Mouse (Mus musculus) forebrain, embryonic 16.5 days (tissue): ENCODE results near the gene Gmds. TPM values are rescaled to one million over a fixed set of nuclear protein-coding genes. Genes with fewer than 3 reads are reported as not detected.

Experiments used
- ATAC-seq: fragments of 200-750 bp; cut with Nextera tagmentation; 2 replicates; pipeline ENCODE4 v1.8.0; 2017; ENCODE audit warnings: mild to moderate bottlenecking, moderate library complexity
- H3K27ac ChIP-seq: fragments of 300-500 bp; sonication (generic); 2 replicates; pipeline ENCODE4 v1.5.1; 2014; ENCODE audit warnings: low read length, control low read depth
- H3K27me3 ChIP-seq: fragments of 300-500 bp; sonication (generic); replicated peaks from 2 replicates; pipeline ENCODE4 v1.6.1; 2014; ENCODE audit warnings: low read length; ENCODE audit not compliant: control insufficient read depth, insufficient read depth
- H3K36me3 ChIP-seq: fragments of 300-500 bp; sonication (generic); 2 replicates; pipeline ENCODE4 v1.6.1; 2014; ENCODE audit not compliant: control insufficient read depth, insufficient read depth
- H3K4me1 ChIP-seq: fragments of 300-500 bp; sonication (generic); replicated peaks from 2 replicates; pipeline ENCODE4 v1.6.1; 2014; ENCODE audit warnings: low read length; ENCODE audit not compliant: control insufficient read depth, insufficient read depth
- H3K4me2 ChIP-seq: fragments of 300-500 bp; sonication (generic); 2 replicates; pipeline ENCODE4 v1.6.1; 2014; ENCODE audit warnings: mild to moderate bottlenecking, low read length, control low read depth
- H3K4me3 ChIP-seq: fragments of 300-500 bp; sonication (generic); replicated peaks from 2 replicates; pipeline ENCODE4 v1.5.1; 2014; ENCODE audit warnings: mild to moderate bottlenecking, low read length, control low read depth
- H3K9ac ChIP-seq: fragments of 300-500 bp; sonication (generic); replicated peaks from 2 replicates; pipeline ENCODE4 v1.6.1; 2014; ENCODE audit warnings: low read depth, low read length, control low read depth
- H3K9me3 ChIP-seq: fragments of 300-500 bp; sonication (generic); 2 replicates; pipeline ENCODE4 v1.6.1; 2016; ENCODE audit warnings: low read length; ENCODE audit not compliant: control insufficient read depth
- WGBS: fragments of 180-500 bp; shearing (Covaris S2); extraction: QIAGEN DNeasy Blood & Tissue Kit; methylation state at CpG from one replicate; pipeline ENCODE4 v1.1.7; 2014; 5-methylcytosine and 5-hydroxymethylcytosine counted together
- polyA plus RNA-seq: library from polyadenylated mRNA; unstranded; fragments of >200 nt; fragmentation: Nextera tagmentation; extraction: Ambion mirVana; gene quantifications from 2 replicates; pipeline ENCODE4 v1.2.1, GENCODE M21; 2015

Gene Gmds
- polyA plus RNA-seq, 1 experiment from 2014 or later, result 35.8 TPM

GRCm38 (mm10) chr13:31772882-31773281, 565.7 kb downstream of the Gmds start:
- H3K4me2 ChIP-seq, result no peak overlapping the region
- no peak for ATAC-seq

More at GRCm38 (mm10) chr13:31772882-31773281, 565.7 kb downstream of the Gmds start:
- H3K9ac ChIP-seq, result no peak overlapping the region
- H3K27ac ChIP-seq, result no peak overlapping the region
- 0 out of 2 replicates have a peak, but pooled peaks cover 2% of the 10 kb centered on the region for H3K4me1 ChIP-seq
- no peaks in the 10 kb centered on the region for H3K9me3 ChIP-seq
- H3K27me3 ChIP-seq, result no peaks in the 10 kb centered on the region
- 79% methylated on average over 5 of the region's 5 CpGs for WGBS
- H3K36me3 ChIP-seq, result no peaks in the 10 kb centered on the region
- no peak overlapping the region for H3K4me3 ChIP-seq
